Mouse (Mus musculus): ENCODE data around the gene Barhl2. TPM values are rescaled to one million over a fixed set of nuclear protein-coding genes. Genes with fewer than 3 reads are reported as not detected.

Gene Barhl2
- total and polyA plus RNA-seq, 3 experiments = not detected

- dilution Hi-C loops (cut with MboI; ENCODE audit: extremely low pct_ligation_motif_present, extremely low pct_unique_long_range_greater_than_20kb, low sequenced_read_pairs) = no loop called here
- peaks cover 2% of the 10 kb centered on the region for H3K9me3 ChIP-seq (replicated peaks; ENCODE audit: low read length)
- no peak overlapping the region for H3K27ac ChIP-seq (ENCODE audit: insufficient read depth, low read depth)
- H3K4me2 ChIP-seq (ENCODE audit: insufficient read depth, low read depth, poor library complexity, severe bottlenecking) = no peak overlapping the region
- H3K27me3 ChIP-seq (replicated peaks) = no peaks in the 10 kb centered on the region
- no peaks in the 10 kb centered on the region for H3K36me3 ChIP-seq (replicated peaks in 1 of 2; ENCODE audit: control insufficient read depth in 1 of 2, insufficient read depth in 1 of 2, low read length in 1 of 2)
- TF ChIP-seq GABPA (IDR thresholded peaks at IDR 0.05; ENCODE audit: insufficient replicate concordance, low read depth, low read length) = no peak
- no peak for TF ChIP-seq CHD2 (IDR thresholded peaks at IDR 0.05; ENCODE audit: low read length)
- TF ChIP-seq TCF12 (IDR thresholded peaks at IDR 0.05; ENCODE audit: low read depth, low read length) = no peak
- no peak for TF ChIP-seq MYC (IDR thresholded peaks at IDR 0.05; ENCODE audit: low read depth, low read length)
- no peak for TF ChIP-seq ETS1 (conservative IDR thresholded peaks at IDR 0.05; ENCODE audit: low read depth, low read length)
- no peak for TF ChIP-seq ZMIZ1 (IDR thresholded peaks at IDR 0.05; ENCODE audit: low read depth, low read length)
- no peak for TF ChIP-seq CHD1 (IDR thresholded peaks at IDR 0.05; ENCODE audit: low read depth, low read length)
- TF ChIP-seq ELF1 (IDR thresholded peaks at IDR 0.05; ENCODE audit: low read depth, low read length) = no peak
- no peak for TF ChIP-seq ZNF384 (IDR thresholded peaks at IDR 0.05; ENCODE audit: low read depth, low read length)
- TF ChIP-seq SMC3 (IDR thresholded peaks at IDR 0.05; ENCODE audit: low read depth, low read length) = no peak
- no peak for TF ChIP-seq IRF4 (IDR thresholded peaks at IDR 0.05; ENCODE audit: low read depth, low read length)
- TF ChIP-seq MXI1 (IDR thresholded peaks at IDR 0.05; ENCODE audit: low read depth, low read length) = no peak
- no peak for TF ChIP-seq USF1 (IDR thresholded peaks at IDR 0.05; ENCODE audit: low read depth, low read length)
- no peaks in the 10 kb centered on the region for H3K79me2 ChIP-seq (replicated peaks; ENCODE audit: control insufficient read depth, extremely low read depth, insufficient read depth, poor library complexity, severe bottlenecking)
- H3K4me1 ChIP-seq (ENCODE audit: control insufficient read depth in 1 of 2, insufficient read depth in 2 of 2) = no peaks in the 10 kb centered on the region
- H3K4me3 ChIP-seq (replicated peaks in 1 of 3; ENCODE audit: low read depth in 2 of 3, low read length in 2 of 3, poor library complexity in 1 of 3) = no peak overlapping the region
- no peak for DNase-seq (ENCODE audit: extremely low read depth)
- no peak overlapping the region for H3K9ac ChIP-seq (ENCODE audit: insufficient read depth, low read depth)
- in situ Hi-C loops (cut with MboI; ENCODE audit: low pct_ligation_motif_present, low pct_unique_long_range_greater_than_20kb, low sequenced_read_pairs) = no loop called here
These were observed 37.1 kb downstream of the Barhl2 start for GRCm38 (mm10) chr5:106420871-106421270.

- no peak overlapping the region for H3K9ac ChIP-seq (ENCODE audit: insufficient read depth, low read depth)
- TF ChIP-seq TCF12 (IDR thresholded peaks at IDR 0.05; ENCODE audit: low read depth, low read length) (no peak), ZC3H11A (IDR thresholded peaks at IDR 0.05; ENCODE audit: low read depth, low read length) (no peak), MAFK (IDR thresholded peaks at IDR 0.05; ENCODE audit: insufficient replicate concordance, low read length) (no peak), TBP (conservative IDR thresholded peaks at IDR 0.05; ENCODE audit: low read depth, low read length) (no peak), PAX5 (IDR thresholded peaks at IDR 0.05; ENCODE audit: low read length) (no peak), NRF1 (IDR thresholded peaks at IDR 0.05; ENCODE audit: low read depth, low read length) (no peak), ELF1 (IDR thresholded peaks at IDR 0.05; ENCODE audit: low read depth, low read length) (no peak), RCOR1 (conservative IDR thresholded peaks at IDR 0.05; ENCODE audit: low read depth, low read length) (no peak), MXI1 (IDR thresholded peaks at IDR 0.05; ENCODE audit: low read depth, low read length) (no peak), ZMIZ1 (IDR thresholded peaks at IDR 0.05; ENCODE audit: low read depth, low read length) (no peak), E2F4 (IDR thresholded peaks at IDR 0.05; ENCODE audit: insufficient replicate concordance, low read depth, low read length) (no peak), MAZ (IDR thresholded peaks at IDR 0.05; ENCODE audit: low read depth, low read length) (no peak), ETS1 (conservative IDR thresholded peaks at IDR 0.05; ENCODE audit: low read depth, low read length) (no peak), IRF4 (IDR thresholded peaks at IDR 0.05; ENCODE audit: low read depth, low read length) (no peak), KAT2A (IDR thresholded peaks at IDR 0.05; ENCODE audit: insufficient replicate concordance, low read length) (no peak), USF2 (conservative IDR thresholded peaks at IDR 0.05; ENCODE audit: low read depth, low read length) (no peak), POLR2AphosphoS2 (IDR thresholded peaks at IDR 0.05; ENCODE audit: low read depth, low read length) (no peak), MEF2A (IDR thresholded peaks at IDR 0.05; ENCODE audit: borderline replicate concordance, low read depth, low read length) (no peak), SIN3A (IDR thresholded peaks at IDR 0.05; ENCODE audit: low read length) (no peak)
- DNase-seq (ENCODE audit: extremely low read depth) = no peak
- H3K27me3 ChIP-seq (replicated peaks) = no peaks in the 10 kb centered on the region
- in situ Hi-C loops (cut with MboI; ENCODE audit: low pct_ligation_motif_present, low pct_unique_long_range_greater_than_20kb, low sequenced_read_pairs) (no loop called here), dilution Hi-C loops (cut with MboI; ENCODE audit: extremely low pct_ligation_motif_present, extremely low pct_unique_long_range_greater_than_20kb, low sequenced_read_pairs) (no loop called here)
- no peaks in the 10 kb centered on the region for H3K79me2 ChIP-seq (replicated peaks; ENCODE audit: control insufficient read depth, extremely low read depth, insufficient read depth, poor library complexity, severe bottlenecking)
- no peaks in the 10 kb centered on the region for H3K4me1 ChIP-seq (ENCODE audit: control insufficient read depth in 1 of 2, insufficient read depth in 2 of 2)
- H3K27ac ChIP-seq (ENCODE audit: insufficient read depth, low read depth) = no peak overlapping the region
- no peak overlapping the region for H3K4me3 ChIP-seq (replicated peaks in 1 of 3; ENCODE audit: low read depth in 2 of 3, low read length in 2 of 3, poor library complexity in 1 of 3)
- H3K9me3 ChIP-seq (replicated peaks; ENCODE audit: low read length) = no peaks in the 10 kb centered on the region
- H3K36me3 ChIP-seq (replicated peaks in 1 of 2; ENCODE audit: control insufficient read depth in 1 of 2, insufficient read depth in 1 of 2, low read length in 1 of 2) = no peaks in the 10 kb centered on the region
- no peak overlapping the region for H3K4me2 ChIP-seq (ENCODE audit: insufficient read depth, low read depth, poor library complexity, severe bottlenecking)
These were observed 37.6 kb downstream of the Barhl2 start for GRCm38 (mm10) chr5:106420370-106420769.
